Mouse (Mus musculus) spleen, postnatal 4 days (tissue): ENCODE results near the gene Agxt.

Experiments used
- DNase-seq, 2 experiments: peaks; one replicate each; pipeline ENCODE4 v3.0.0; 2022; ENCODE audit warnings: low spot score in 2 of 2

The Agxt gene

DNA sequence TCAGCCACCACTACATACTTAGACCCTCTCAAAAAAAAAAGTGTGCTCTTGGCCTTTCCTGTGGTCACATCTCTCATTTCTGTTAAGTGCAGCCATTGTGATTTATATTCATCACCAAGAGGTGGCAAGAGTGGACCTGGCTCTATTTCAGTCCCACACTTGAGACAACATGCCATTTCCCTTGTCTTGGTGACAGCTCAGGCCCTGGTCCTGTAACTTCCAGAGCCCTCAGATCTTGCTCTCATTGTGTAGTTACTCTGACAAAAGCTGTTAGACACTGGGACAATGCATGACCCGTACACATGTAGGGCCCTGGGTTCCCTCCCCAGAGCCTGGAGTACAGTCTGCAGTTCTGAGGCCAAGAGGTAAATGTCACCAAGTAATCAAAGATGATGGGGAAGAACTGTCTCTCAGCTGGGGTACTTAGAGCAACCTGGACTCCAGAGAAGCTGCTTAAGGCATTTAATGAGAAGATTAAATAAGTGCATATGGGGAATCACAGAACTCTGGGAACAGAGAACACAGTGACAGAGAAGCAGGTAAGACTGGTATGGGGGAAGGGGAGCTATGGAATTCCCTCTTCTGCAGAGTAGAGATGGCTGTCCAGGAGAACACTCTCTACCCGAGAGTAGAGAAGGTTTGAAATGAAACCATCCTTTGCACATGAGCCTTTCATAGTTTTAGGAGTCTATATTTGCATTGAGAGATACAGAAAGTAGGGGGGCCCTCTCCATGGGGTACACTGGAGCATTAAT lies 16.0 kb downstream of the Agxt start:
- DNase-seq, result no peak

- DNase-seq, result no peak
Measured at GRCm38 (mm10) chr1:93157566-93157965, 22.5 kb downstream of the Agxt start.

DNA sequence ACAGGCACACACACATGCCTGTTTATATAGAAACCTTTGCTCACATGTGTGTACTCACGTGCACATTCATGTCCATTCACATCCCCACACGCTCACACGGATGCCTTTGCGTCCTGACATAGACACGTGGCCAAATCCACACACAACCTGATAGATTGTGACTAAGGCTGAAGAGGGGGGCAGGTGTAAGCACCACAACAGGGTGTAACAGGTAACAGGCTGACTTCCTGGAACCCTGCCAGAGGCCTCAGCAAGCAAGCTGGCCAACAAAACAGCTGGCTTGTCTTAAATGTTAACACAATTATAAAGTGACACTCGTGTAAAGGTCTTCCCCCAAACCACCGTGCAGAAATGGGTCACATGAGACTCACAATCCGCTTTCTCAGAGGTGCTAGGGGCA lies 23.9 kb downstream of the Agxt start:
- no peak for DNase-seq

DNA sequence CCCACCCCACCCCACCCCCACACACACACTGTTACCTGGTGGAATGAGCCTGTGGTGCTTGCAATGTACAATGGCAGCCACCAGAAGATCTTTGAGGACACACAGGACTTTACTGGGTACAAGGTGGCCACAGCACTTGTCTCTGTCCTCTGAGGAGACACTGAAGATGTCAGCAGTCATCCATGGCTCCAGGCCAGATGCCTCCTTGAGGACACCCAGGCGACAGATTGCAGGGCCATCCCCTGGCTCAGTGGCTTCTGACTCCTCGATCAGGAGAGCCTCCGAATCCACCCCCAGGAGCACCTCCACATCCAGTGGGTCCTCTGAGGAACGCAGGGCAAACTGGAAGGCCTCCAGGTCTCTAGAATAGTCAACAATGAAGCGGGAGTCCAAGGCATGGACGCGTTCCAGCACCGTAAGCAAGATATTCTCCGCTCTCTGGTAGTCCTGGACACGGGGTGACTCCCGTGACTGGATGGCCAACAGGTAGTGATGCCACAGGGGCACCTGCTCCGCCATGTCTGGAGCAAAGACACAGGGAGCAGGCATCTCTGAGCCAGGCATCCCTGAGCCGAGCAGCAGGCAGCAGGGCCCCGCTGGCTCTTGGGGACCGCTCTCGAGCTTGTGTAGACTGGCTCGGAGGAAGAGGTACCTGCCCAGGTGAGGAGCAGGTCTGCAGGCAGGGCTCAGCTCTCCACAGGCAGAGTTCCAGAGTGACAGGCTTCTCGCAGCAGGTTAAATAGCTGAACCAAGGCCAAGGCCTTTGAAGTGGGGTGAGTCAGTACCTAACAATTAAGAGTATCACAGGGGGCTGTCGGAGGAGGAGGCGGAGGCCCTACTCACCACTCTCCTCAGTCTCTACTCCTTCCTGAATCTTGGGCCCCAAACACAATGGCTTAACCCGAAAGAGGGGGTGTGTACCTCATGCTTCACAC lies 24.8 kb downstream of the Agxt start:
- DNase-seq, result no peak

- no peak for DNase-seq
Measured at GRCm38 (mm10) chr1:93160501-93161133, 25.6 kb downstream of the Agxt start, which contains the start of gene 2310007B03Rik. 2310007B03Rik (minus strand) TSS chr1:93160948.

GRCm38 (mm10) chr1:93161350-93161749 lies 26.3 kb downstream of the Agxt start:
- DNase-seq, result no peak

DNA sequence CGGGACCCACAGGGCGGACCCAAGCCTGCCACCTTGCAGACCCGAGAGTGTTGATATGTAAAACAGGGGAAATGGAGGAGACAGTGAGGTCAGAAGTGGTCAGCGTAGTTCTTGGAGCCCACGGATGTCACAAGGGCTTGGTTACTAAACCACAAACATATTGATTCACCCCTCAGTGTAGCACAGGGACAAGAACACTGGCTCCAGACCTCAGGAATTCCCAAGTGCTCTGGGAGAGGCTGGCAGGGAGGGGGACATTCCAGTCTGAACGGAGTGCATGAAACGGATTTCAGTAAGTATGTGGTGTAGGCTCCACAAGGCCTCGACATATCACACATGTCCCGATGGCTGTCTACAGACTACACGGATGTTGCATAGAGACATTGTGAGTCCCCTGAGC lies 26.9 kb downstream of the Agxt start:
- DNase-seq, result no peak

GRCm38 (mm10) chr1:93162588-93162987 lies 27.5 kb downstream of the Agxt start:
- DNase-seq, result no peak

GRCm38 (mm10) chr1:93165447-93165846 lies 30.4 kb downstream of the Agxt start:
- no peak for DNase-seq

- no peak for DNase-seq
Measured at GRCm38 (mm10) chr1:93166346-93167079, 31.5 kb downstream of the Agxt start.

DNA sequence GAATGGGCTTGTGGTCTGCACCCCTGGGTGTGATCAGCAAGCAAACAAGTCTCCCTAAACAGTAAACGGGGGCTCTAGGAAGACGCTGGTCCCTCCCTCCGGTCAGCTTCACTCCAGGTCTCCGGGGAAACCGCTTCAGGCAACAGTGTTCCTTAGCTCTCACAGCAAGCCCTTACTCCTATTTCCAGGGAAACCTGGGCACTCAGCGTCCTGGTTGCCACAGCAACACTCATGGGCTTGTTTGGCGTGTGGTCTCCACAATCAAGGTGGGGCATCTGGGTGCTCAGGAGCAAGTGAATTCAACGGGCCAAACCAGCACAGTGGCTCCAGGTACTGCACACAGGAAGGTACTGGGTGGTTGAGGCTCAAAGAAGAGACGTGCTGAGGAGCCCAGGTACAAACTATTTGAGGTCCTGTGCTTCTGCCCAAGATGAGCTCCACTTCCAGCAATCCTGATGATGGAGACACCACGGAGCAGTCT lies 33.3 kb downstream of the Agxt start, which contains the start of gene Crocc2:
Gene Crocc2, plus strand, starts transcription at position 431 of the 481 bp plus-strand sequence.
- DNase-seq, result no peak

DNA sequence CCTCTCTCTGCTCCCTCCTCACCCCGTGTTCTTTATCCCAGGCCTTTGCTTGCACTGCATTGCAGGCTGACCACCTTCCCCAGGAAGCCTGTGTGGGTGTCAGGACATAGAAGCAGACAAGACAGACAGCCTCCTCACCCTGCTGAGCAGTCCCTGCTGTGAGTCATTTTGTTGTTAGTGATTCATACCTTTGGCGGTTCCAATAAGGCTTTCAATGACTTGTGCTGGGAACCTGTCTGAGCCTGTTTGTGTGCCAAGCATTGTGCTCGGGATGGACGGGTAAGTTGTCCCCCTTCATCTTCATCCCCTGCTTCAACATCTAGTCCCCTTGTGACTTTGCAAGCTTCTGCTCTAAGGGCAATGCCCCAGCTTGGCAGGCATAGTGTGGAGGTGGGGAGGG lies 38.6 kb downstream of the Agxt start:
- no peak for DNase-seq

- peak; percentile 62 to 89 for DNase-seq
Measured at GRCm38 (mm10) chr1:93174399-93174798, 39.4 kb downstream of the Agxt start.

- DNase-seq, result no peak
Measured at GRCm38 (mm10) chr1:93175849-93176248, 40.8 kb downstream of the Agxt start.

DNA sequence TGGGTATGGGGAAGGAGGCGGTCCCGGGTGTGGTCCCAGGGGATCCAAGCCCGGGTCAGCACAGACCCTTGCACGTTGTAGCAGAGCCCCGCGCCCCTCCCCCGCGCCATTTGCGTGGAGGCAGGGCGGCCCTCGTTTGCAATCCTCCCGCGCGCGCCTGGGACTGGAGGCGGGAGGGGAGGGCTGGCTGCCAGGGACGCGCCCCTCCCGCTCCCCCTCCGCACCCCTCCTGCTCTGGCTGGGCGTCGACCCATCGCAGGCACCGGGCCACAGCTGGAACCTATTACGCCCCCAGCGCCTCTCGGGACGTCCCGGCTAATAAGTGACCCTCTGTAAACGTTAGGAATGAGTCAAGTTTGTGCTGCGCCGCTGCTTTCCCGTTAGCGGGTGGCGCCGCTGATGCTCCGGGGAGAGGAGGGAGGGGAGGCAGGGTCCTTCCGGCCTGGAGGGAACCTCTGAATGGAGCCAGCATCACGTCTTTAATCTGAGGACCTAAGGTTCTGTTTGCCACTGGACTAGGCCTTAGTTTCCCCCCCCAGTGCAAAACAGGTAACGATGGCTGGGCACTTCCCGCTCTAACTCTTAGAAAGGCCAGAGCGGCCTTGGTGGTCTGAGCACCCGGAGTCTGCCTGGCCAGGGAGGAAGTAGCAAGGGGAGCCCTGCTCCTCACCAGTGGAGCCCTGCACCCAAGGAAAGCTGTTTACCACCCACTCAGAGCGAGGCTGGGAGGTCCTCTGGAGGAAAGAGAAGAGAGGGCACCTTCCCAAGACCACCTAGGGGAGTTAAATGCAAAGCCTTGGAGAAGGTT lies 41.7 kb downstream of the Agxt start:
- DNase-seq, result no peak

- DNase-seq, result no peak
Measured at GRCm38 (mm10) chr1:93182281-93182680, 47.2 kb downstream of the Agxt start.

GRCm38 (mm10) chr1:93184071-93184828 lies 49.2 kb downstream of the Agxt start:
- no peak for DNase-seq

DNA sequence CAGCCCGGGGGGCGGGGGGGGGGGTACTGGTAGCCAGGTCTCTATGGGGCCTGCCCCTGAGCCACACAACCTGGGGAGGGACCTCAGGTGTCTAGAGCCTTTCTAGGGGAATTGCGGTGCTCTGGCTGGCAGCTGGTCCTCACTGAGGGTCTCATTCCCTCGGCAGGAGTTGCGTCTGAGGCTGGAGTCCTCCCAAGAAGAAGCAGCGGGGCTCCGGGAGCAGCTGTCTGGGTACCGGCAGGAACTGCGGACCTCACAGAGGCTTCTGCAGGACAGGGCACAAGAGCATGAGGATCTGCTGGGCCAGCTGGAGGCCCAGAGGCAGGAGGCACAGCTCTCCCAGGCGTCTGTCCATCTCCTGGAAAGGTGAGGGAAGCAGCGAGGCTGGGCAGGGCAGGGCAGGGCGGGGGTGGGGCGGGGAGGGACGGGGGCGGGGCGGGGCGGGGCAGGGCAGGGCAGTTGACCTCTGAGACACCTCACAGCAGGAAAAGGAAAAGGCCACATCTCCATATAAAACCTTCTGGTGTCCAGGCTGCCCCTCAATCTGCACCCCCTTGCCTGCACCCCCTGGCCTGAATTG lies 55.8 kb downstream of the Agxt start:
- DNase-seq, result no peak

DNA sequence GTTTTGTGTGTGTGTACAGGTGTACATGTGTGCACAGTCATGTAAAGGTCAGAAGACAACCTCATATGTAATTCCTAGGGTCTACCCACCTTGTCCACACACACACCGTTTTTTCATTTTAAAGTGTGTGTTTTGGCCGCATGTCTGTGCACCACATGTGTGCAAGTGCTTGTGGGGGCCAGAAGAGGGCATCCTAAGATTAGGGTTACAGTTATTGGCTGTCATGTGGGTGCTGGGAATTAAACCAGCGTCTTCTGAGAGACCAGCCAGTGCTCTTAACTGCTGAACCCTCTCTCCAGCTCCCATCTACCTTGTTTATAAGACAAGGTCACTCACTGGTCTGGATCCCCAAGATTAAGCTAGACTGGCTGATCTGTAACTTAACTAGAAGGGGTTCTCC lies 59.9 kb downstream of the Agxt start:
- DNase-seq, result no peak
